Mouse (Mus musculus) hindlimb bud, embryonic 11.5 days (tissue): ENCODE data around the gene Zfp219.
"Not testable (repeated sequence)": the region's sequence is repeated elsewhere in the genome, so short reads cannot be mapped to it uniquely, and the experiment has no call there.

Experiments
- DNase-seq: peaks from one replicate; pipeline ENCODE4 v3.0.0-alpha.2; 2012; ENCODE audit warnings: low read depth, low spot score; ENCODE audit errors: extremely low spot score

Gene Zfp219

GRCm38 (mm10) chr14:52020486-52021137 lies at the start of gene Zfp219:
Zfp219 (minus strand) TSS chr14:52020733.
- no peak for DNase-seq

GRCm38 (mm10) chr14:52066135-52066534 lies 45.6 kb upstream of the Zfp219 start:
- DNase-seq, result no peak

DNA sequence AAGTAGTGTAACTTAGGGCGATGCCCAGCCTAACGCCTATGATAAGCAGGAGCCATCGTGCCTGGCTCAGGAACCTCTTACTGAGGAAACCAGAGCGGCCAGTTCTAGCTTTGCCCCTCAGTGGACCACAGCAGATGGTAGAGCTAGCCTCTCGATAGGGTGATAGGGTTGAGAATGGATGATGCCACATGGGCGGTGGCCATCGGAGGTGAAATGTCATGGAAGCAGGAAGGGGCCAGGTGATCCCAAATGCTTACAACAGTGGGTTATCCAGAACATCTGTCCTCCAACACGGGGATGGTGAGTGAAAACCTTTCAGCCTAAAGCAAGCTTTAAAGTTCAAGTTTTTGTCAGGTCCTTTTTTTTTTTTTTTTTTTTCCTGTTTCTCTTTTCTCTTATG lies 41.3 kb upstream of the Zfp219 start:
- DNase-seq, result no peak

DNA sequence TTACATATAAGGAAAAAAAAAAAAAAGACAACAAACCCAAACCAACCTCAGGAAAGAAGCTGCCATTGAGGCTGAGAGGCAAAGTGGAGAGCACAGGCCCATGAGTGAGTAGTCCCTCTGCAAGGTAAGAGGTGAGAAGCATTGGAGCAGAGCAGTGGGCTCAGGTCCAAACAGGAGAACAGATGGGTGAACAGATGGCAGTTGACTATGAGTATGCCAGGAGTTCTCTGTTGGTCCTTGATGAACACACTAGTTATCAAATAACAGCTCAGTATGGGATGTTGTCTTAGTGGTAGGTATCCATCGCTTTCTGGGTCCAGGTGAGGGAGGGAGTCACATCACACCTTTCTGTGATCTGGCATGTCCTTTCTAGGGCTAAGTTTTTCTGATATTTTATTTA lies 40.3 kb upstream of the Zfp219 start:
- DNase-seq, result no peak

DNA sequence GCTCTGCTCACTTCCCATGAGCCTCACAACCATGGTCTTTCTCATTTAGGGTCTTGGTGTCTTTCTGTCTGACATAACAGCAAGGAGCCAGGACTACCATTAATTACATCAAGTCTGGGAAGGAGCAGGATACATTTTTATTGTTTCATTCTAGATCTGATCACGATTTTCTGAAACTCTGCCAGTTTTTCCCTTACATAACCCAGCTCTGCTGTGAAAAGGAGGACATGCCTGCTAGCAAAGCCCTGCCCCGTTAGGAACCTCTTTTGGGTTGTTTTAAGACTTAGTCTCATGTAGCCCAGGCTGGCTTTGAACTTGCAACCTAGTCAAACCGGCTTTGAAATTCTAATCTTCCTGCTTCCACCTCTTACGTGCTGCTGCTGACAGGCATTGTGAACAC lies 39.4 kb upstream of the Zfp219 start:
- DNase-seq, result no peak

- DNase-seq, result not testable (repeated sequence)
Observed at GRCm38 (mm10) chr14:52052720-52053119, 32.2 kb upstream of the Zfp219 start.

DNA sequence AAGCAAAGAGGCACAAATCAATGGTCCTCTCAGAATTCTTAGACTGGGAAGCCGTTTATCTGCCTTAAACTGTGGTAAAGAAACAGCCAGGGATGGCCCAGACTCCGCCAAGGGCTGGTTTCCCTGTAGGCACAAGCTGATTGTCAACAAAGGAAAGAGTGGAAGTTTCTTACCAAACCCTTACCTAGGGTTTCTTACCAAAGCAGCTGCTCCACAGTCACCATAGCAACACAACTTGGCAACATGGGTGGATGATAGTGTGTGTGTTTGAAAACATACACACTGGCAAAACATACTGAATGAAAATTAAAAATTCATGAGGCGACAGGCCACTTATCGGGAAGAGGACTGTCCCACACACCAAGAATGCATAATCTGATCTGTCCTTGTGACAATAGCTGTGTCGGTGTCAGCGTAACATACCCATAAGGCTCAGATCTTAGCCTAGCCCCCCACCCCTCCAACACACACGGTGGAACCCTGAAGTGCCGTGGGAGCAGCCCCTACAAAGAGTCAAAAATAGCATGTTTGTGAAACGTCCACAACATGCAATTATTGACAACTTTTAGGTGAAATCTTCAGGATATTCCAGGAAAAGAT lies 25.5 kb upstream of the Zfp219 start:
- DNase-seq, result no peak

GRCm38 (mm10) chr14:52044901-52045678 lies 24.6 kb upstream of the Zfp219 start:
- DNase-seq, result no peak

DNA sequence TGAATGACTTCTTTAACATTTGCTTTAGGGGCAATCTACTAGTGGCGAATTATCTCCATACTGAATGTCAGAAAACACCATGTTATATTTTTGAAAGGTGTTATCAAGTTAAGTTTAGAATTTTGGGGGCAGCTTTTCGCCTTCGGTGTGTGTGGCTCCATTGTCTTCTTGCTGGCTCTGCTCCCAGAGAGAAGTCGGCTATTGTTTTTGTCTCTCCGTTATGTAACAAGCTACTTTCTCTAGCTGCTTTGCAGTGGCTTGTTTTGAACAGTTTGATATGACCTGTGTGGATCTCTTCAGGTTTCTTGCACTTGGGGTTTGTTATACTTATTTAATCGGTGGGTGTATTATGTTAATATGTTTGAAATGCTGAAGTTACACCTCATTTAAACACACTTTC lies 22.9 kb upstream of the Zfp219 start:
- DNase-seq, result no peak

DNA sequence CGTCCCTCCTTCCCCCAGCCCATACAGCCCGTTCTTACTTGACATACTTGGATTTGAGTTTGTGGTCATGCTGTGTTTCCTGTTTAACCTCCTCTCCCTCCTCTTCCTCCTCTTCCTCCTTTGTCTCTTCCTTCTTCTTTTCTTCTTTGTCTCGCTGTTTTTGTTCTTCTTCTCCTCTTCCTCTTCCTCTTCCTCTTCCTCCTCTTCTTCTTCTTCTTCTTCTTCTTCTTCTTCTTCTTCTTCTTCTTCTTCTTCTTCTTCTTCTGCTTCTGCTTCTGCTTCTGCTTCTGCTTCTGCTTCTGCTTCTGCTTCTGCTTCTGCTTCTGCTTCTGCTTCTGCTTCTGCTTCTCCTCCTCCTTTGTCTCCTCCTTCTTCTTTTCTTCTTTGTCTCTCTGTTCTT lies 21.8 kb upstream of the Zfp219 start, which contains the start of gene Olfr221:
Olfr221 (minus strand) TSS at position 101 of the 400 bp plus-strand sequence.
- not testable (repeated sequence) for DNase-seq

GRCm38 (mm10) chr14:52039332-52039731 lies 18.8 kb upstream of the Zfp219 start:
- no peak for DNase-seq

GRCm38 (mm10) chr14:52035926-52036325 lies 15.4 kb upstream of the Zfp219 start:
- DNase-seq, result no peak

DNA sequence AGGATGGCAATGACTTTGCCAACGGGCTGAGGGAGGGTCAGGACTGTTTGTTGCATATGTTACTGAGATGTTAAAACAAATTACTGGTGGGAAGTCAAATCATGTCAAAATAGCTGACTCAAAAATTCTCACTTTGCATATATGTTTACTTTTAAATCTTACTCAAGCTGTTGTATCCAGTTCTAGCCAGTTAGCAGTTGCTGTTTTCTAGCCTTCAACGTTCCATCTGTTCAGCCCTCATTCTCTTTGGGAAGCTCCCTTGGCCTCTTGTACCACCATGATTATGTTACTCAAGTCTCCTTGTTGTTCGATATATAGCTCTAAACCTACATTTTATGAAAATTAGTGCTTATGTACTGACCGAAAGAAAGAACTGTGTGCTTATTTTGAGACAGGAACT lies 5.8 kb upstream of the Zfp219 start:
- no peak for DNase-seq

DNA sequence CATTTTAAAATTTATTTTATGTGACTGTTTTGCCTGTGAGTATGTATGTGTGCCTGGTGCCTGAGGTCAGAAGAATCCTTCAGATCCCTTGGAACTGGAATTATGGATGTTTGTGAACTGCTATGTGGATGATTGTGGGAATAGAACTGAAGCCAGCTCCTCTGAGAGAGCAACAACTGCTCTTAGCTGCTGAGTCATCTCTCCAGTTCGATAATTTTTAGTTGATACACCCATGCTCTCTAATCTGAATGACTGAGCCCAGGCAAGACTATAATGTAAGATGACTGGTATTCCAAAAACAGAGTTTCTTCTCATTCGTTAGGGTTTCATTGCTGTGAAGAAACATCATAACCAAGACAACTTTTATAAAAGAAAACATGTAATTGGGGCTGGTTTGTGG lies 3.6 kb upstream of the Zfp219 start:
- DNase-seq, result no peak

DNA sequence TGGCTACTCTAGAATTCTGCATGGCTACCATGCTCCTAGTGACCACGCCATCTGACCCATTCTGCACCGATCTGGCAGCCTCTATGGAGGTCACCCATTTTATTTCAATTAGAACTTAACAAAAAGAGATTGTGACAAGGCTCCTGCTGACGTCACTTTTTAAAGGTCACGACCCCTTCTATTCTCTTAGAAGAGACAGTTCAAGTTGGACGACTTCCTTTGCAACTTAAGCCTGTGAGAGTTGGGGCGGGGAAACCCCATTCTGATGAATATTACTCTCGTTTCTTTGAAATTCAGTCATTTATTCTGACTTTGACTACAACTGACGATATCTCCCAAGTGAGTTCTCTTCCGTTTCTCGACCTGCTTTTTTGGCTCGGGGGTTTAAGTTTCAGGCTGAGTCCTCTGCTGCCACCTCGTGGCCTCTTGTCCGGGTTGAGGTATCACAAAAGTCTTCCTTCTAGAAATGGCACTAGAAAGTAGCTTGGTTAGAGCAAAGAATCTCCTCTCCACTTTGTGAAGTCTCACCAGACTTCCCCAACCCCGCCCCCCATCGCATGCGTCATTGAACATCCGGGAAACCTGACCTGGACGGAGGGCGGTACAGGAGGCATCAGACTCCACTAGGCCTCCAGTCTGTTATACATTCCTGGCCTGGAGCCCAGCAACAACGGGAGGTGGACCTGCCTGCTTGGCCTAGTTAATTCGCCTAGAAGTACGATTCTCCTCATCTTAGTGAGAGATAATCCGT lies 2.4 kb upstream of the Zfp219 start:
- peak; percentile 76 for DNase-seq

DNA sequence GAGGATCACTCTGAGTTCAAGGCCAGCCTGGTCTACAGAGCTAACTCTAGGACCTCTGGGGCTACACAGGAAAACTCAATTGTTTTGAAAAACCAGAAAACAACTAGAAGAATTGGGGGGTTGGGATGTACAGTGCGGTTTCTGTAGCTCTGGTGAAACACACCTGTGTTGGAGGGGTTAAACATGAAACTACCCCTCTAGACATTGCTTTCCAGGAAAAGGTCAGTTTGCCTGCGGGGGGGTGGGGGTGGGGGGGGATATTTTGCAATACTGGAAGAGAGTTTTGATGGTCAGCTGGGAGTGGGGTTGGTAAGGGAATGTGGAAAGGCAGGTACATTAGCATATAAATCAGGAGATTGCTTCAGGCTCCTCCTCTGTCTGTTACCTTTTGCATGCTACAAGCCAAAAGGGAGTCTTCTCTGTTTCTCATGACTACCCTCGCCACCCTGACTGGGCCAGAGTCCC lies 1.7 kb upstream of the Zfp219 start:
- no peak for DNase-seq

GRCm38 (mm10) chr14:52021568-52022212 lies 1.2 kb upstream of the Zfp219 start:
- no peak for DNase-seq

DNA sequence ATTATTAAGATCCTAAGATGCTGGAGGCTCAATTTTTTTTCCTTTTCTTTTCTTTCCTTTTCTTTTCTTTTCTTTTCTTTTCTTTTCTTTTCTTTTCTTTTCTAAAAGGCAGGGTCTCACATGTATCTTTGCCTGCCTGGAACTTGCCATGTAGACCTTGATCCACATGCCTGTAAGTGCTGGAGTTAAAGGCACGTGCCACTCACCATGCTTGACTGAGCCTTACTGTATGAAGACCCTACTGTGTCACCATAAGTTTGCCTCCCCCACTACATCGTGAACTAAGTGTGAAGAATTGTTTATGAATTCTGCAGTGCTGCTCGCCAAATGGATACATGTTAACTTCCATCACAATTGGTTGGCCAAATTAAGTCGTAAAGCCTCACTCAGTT lies 601 bp upstream of the Zfp219 start:
- DNase-seq, result no peak

DNA sequence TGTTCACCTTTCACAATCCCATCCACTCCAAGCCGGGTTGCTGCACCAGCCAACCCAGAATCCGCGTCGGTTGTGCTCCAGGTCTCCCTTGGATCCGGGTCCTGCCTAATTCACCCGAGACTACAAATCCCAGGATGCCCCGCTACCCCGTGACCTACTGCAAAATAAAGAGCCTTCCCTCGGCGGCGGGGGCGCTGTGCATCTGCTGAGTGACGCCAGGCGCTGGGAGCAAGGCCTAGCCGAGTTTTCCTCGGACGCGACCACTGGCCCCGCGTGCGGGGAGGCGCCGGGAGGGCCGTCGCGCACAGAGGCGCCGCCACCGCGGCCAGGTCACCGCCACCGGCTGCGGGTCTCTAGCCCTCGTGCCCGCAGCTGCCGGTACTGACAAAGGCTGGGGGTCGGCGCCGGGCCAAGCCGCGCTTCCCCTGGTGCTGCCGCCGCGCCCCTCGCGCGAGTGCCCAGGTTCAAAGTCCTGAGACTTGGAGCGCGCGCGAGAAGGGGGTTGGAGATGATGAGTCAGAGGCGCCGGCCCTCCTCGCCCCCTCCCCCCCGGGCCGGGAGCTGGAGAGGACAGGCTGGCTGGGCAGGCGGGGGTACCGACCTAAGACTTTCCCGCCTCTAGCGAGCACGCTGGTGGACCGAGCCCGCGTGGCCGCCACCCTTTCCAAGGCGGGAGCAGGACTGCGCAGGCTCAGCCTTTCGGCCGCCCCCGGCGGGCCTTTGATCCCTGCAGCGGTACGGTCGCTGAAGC lies 768 bp downstream of the Zfp219 start:
- DNase-seq, result peak; percentile 91

- no peak for DNase-seq
Observed at GRCm38 (mm10) chr14:52019051-52019589, 1.4 kb downstream of the Zfp219 start.
